Mouse (Mus musculus): ENCODE results near the gene Cdh23. TPM values are rescaled to one million over a fixed set of nuclear protein-coding genes. Genes with fewer than 3 reads are reported as not detected.
A peak's percentile ranks its signal among the peaks of the same experiment; 100 is the strongest.

Gene Cdh23
- polyA plus RNA-seq, 1 experiment from 2014 or later = 6.9 TPM

DNA sequence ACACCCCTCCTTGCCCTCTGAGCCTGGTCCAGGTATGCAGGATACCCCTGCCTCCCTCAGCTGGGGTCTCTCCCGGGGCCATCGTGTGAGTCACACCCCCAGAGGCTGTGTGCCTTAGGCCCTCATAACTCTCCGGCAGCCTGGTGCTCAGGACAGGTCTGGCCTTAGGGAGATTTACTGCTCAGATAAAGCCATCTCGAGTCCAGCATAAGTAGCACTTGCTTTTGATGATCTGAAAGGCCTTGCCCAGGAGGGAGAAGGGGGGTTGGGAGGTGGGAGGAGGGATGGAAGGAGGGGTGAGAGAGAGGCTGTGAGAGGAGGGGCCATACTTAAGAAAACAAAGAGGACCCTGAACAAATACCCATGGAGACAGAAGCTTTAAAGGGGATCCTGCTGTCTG, 197.8 kb downstream of the Cdh23 start:
- H3K4me1 ChIP-seq (replicated peaks) = no peaks in the 10 kb centered on the region
- no peak overlapping the region for H3K4me2 ChIP-seq
- WGBS = 25% methylated on average over 4 of the region's 4 CpGs
- H3K9me3 ChIP-seq = no peaks in the 10 kb centered on the region
- H3K4me3 ChIP-seq = no peak overlapping the region
- no peak overlapping the region for H3K27ac ChIP-seq (replicated peaks)
- H3K9ac ChIP-seq = no peak overlapping the region
- no peaks in the 10 kb centered on the region for H3K36me3 ChIP-seq
- ATAC-seq (ENCODE audit: low FRiP score, low read depth) = no peak
- H3K27me3 ChIP-seq = no peaks in the 10 kb centered on the region

- Histone ChIP-seq H3K4me1 (replicated peaks) (peaks cover 13% of the 10 kb centered on the region), H3K9me3 (no peaks in the 10 kb centered on the region), H3K27ac (replicated peaks) (no peak overlapping the region), H3K27me3 (no peaks in the 10 kb centered on the region), H3K4me3 (no peak overlapping the region), H3K36me3 (no peaks in the 10 kb centered on the region), H3K9ac (no peak overlapping the region), H3K4me2 (no peak overlapping the region)
- WGBS = 5% methylated on average over 6 of the region's 6 CpGs
- ATAC-seq (ENCODE audit: low FRiP score, low read depth) = no peak
Measured at GRCm38 (mm10) chr10:60495070-60495469, 201.2 kb downstream of the Cdh23 start.

- peak; percentile 71; the same call in 1 of the 2 replicates for ATAC-seq (ENCODE audit: low FRiP score, low read depth)
- no peaks in the 10 kb centered on the region for H3K27me3 ChIP-seq
- no peak overlapping the region for H3K4me3 ChIP-seq
- 57% methylated on average over 2 of the region's 2 CpGs for WGBS
- H3K36me3 ChIP-seq = no peaks in the 10 kb centered on the region
- H3K27ac ChIP-seq (replicated peaks) = no peak overlapping the region
- H3K4me1 ChIP-seq (replicated peaks) = peaks cover 13% of the 10 kb centered on the region
- no peaks in the 10 kb centered on the region for H3K9me3 ChIP-seq
- no peak overlapping the region for H3K4me2 ChIP-seq
- no peak overlapping the region for H3K9ac ChIP-seq
Measured at GRCm38 (mm10) chr10:60491538-60491937, 204.8 kb downstream of the Cdh23 start.

DNA sequence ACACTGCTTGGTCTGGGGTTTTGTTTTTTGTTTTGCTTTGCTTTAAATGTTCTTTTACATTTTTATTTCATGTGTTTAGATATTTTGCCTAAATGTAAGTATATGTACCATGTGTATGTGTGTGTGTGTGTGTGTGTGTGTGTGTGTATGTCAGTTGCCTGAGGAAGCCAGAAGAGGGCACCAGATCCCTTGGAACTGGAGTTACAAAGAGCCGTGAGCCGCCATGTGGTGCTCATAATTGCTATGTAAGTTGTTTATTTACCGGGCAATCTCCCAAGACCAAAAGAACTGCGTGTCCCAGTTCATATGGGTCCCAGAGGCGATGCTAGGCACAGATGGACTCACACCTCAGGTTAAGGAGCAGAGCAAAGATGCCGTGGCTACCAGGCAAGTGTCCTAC, 214.9 kb downstream of the Cdh23 start:
- Histone ChIP-seq H3K27ac (replicated peaks) (no peak overlapping the region), H3K27me3 (peaks cover 9% of the 10 kb centered on the region), H3K4me3 (no peak overlapping the region), H3K36me3 (no peaks in the 10 kb centered on the region), H3K4me1 (replicated peaks) (no peaks in the 10 kb centered on the region), H3K9me3 (no peaks in the 10 kb centered on the region), H3K4me2 (no peak overlapping the region), H3K9ac (no peak overlapping the region)
- no peak for ATAC-seq (ENCODE audit: low FRiP score, low read depth)
- 96% methylated on average over 6 of the region's 6 CpGs for WGBS

DNA sequence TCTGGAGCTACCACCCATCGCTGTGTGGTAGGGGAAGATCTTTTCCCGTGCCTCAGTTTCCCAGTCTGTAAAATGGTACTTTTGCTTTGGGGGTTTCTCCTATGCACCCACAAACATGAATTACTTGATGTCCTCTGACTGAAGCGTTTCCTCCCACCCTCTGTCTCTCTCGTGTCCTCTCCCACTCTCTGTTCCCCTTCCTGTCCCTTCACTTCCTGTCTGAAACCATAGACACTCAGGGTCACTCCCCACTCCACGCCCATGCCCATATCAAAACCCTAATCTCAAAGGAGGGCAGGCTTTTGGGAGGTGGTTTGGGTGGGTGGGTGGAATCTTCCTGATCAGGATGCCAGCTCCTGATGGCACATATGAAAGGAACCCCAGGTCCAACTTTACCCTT, 221.7 kb downstream of the Cdh23 start:
- Histone ChIP-seq H3K9ac (no peak overlapping the region), H3K9me3 (no peaks in the 10 kb centered on the region), H3K4me1 (replicated peaks) (peaks cover 17% of the 10 kb centered on the region; the same call in 1 of the 2 replicates), H3K36me3 (no peaks in the 10 kb centered on the region), H3K4me2 (no peak overlapping the region), H3K4me3 (no peak overlapping the region), H3K27ac (replicated peaks) (no peak overlapping the region), H3K27me3 (peaks cover 26% of the 10 kb centered on the region)
- 81% methylated on average over 5 of the region's 5 CpGs for WGBS
- no peak for ATAC-seq (ENCODE audit: low FRiP score, low read depth)

DNA sequence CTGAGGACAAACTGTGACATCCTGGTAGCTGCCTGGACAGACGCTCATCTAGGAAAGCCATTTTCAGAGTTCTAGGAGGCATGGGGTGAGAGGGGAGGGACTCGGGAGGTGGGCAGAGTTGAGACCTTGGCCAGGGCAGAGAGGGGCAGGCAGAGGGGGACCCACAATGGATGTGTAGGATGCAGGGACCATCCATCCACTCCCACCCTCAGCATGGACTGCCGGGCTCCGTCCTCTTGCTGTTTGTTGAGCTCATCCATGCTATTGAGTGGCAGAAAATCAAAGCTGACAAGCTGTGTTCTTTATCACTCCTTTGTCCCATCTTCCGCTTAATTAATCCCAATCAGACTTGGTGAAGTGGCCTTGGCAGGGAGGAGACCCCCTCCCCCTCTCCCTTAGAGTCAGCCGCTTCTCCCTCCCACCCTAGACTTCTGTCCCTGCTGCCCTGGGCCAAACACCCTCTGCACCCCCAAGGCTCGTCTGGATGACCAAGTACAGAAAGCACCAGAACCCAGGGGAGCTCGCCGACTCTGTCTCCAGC, 222.4 kb downstream of the Cdh23 start:
- Histone ChIP-seq H3K4me2 (no peak overlapping the region), H3K9me3 (no peaks in the 10 kb centered on the region), H3K36me3 (no peaks in the 10 kb centered on the region), H3K4me1 (replicated peaks) (peaks cover 17% of the 10 kb centered on the region; the same call in 1 of the 2 replicates), H3K27ac (replicated peaks) (no peak overlapping the region), H3K4me3 (no peak overlapping the region), H3K27me3 (peaks cover 25% of the 10 kb centered on the region), H3K9ac (no peak overlapping the region)
- no peak for ATAC-seq (ENCODE audit: low FRiP score, low read depth)
- WGBS = 24% methylated on average over 8 of the region's 9 CpGs

DNA sequence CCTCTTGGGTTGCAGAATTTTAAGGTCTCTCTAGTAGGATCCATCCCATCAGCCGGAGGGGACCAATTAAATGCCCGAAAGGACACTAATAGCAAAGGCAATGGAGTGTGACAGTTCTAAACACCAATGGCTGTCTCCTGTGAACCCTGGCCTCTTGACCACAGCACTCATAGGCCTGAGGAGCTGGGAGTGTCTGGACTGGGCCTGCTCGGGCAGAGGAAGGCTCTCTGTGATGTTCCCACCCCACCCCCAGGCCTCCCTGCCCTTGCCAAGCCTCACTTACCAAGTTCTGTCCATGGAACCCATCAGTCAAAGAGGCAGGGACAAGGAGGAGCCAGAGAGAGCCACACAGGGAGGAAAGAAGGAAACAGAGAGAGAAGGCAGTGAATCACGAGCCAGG, 228.5 kb downstream of the Cdh23 start:
- 0 out of 2 replicates have a peak, but pooled peaks cover 3% of the 10 kb centered on the region for H3K4me1 ChIP-seq (replicated peaks)
- no peak for ATAC-seq (ENCODE audit: low FRiP score, low read depth)
- no peak overlapping the region for H3K4me3 ChIP-seq
- no peak overlapping the region for H3K9ac ChIP-seq
- H3K27me3 ChIP-seq = 0 out of 2 replicates have a peak, but pooled peaks cover 5% of the 10 kb centered on the region
- no peak overlapping the region for H3K4me2 ChIP-seq
- no peaks in the 10 kb centered on the region for H3K9me3 ChIP-seq
- no peak overlapping the region for H3K27ac ChIP-seq (replicated peaks)
- WGBS = 19% methylated on average over 4 of the region's 4 CpGs
- no peaks in the 10 kb centered on the region for H3K36me3 ChIP-seq

DNA sequence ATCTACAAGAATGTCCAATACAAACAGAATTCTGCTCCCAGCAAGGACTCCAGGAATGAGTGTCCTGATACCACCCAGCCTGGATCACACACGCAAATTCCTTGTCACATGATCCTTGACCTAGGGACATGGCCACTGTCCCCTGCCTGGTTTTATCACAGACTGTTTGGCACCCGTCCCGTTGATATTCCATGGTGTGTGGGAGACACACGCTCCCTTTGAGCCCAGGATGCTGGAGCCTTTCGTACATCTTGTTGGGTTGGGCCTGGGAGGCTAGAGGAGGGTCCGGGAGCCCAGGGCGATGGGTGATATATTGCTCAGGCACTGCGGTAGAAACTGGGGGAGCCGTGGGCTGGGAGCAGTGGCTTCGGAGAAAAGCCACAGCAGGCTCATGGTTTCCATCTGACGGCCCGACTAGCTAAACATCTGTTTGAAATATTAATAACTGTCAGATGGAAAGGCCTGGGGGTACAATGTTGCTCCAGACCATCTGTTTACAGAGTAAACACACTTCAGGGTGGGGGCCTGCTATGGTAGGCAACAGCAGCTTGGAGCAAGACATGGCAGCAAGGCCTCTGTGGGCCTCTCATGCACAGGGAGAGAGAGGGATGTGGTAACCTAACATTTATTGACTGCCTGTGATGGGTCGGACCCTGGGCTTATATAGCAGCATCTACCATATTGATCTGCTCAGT, 232.2 kb downstream of the Cdh23 start:
- 64% methylated on average over 13 of the region's 13 CpGs for WGBS
- Histone ChIP-seq H3K27ac (replicated peaks) (no peak overlapping the region), H3K9ac (no peak overlapping the region), H3K27me3 (no peaks in the 10 kb centered on the region), H3K36me3 (no peaks in the 10 kb centered on the region), H3K9me3 (no peaks in the 10 kb centered on the region), H3K4me3 (no peak overlapping the region), H3K4me2 (no peak overlapping the region), H3K4me1 (replicated peaks) (0 out of 2 replicates have a peak, but pooled peaks cover 3% of the 10 kb centered on the region)
- ATAC-seq (ENCODE audit: low FRiP score, low read depth) = peak; percentile 59; the same call in 1 of the 2 replicates

DNA sequence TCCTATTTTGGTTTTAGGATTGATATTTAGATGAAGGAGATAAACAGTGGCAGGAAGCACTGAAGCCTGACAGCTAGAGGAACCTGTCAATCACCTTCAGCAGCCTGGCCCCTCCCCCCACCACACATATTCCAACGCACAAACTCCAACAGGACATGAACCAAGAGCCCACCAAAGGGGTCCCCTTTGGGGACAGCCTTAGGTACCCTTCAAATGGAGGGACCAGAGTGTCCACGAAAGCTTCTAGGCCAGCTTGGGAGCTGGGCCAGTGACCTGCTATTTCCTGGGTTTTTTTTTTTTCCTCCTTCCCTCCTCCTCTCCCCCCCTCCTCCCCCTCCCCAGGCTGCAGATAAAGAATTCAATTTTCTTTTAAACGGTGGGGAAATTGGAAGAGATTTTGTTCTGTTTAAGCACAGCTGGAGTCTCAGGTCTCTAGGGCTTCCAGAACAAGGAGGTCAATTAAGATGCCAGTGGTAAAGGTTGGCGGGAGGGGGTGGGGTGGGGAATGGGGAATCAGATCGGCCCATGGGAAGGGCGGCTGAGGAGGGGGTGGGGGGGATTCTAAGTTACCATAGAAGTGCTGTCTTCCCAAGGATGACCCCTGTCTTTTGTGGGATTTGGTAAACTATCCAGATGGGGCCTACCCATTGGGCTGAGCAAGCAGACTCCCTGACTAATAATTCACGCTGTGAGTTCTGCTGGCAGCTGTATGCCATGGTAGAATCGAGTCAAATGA, 239.5 kb downstream of the Cdh23 start:
- no peaks in the 10 kb centered on the region for H3K27me3 ChIP-seq
- WGBS = 17% methylated on average over 8 of the region's 8 CpGs
- H3K9ac ChIP-seq = no peak overlapping the region
- no peak overlapping the region for H3K27ac ChIP-seq (replicated peaks)
- no peaks in the 10 kb centered on the region for H3K9me3 ChIP-seq
- no peaks in the 10 kb centered on the region for H3K4me1 ChIP-seq (replicated peaks)
- H3K36me3 ChIP-seq = no peaks in the 10 kb centered on the region
- H3K4me3 ChIP-seq = no peak overlapping the region
- no peak overlapping the region for H3K4me2 ChIP-seq
- 0 out of 2 replicates have a peak, but pooled peaks have one; percentile 21 for ATAC-seq (ENCODE audit: low FRiP score, low read depth)

GRCm38 (mm10) chr10:60455193-60455592, 241.1 kb downstream of the Cdh23 start:
- WGBS = 86% methylated on average over 8 of the region's 8 CpGs

DNA sequence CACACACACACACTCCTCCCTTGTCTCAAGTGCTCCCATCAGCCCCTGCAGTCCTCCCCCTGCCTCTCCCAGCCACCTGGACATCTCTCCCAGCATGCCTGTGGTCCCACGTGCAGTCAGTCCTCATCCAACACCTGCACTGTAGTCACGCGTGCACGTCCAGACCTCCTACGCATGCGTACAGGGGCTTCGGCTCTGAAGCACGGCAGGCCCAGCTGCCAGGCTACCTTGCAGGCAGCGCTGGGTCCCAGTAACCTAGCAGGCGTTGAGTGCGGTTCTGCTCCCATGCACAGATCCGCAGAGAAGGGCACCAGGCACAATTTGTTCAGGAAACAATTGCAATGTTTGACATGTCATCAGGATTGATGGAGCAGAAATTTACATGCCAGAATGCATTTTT, 249.1 kb downstream of the Cdh23 start:
- peak; percentile 68 for ATAC-seq (ENCODE audit: low FRiP score, low read depth)
- H3K27ac ChIP-seq (replicated peaks) = peak overlapping the region; percentile 42; the same call in 1 of the 2 replicates

More at GRCm38 (mm10) chr10:60455193-60455592, 241.1 kb downstream of the Cdh23 start:
- no peak for ATAC-seq (ENCODE audit: low FRiP score, low read depth)
- H3K27me3 ChIP-seq = no peaks in the 10 kb centered on the region
- no peak overlapping the region for H3K27ac ChIP-seq (replicated peaks)
- H3K9ac ChIP-seq = no peak overlapping the region
- H3K4me2 ChIP-seq = no peak overlapping the region
- no peaks in the 10 kb centered on the region for H3K9me3 ChIP-seq
- H3K4me1 ChIP-seq (replicated peaks) = no peaks in the 10 kb centered on the region
- H3K36me3 ChIP-seq = no peaks in the 10 kb centered on the region
- H3K4me3 ChIP-seq = no peak overlapping the region

GRCm38 (mm10) chr10:60445031-60445593, 251.2 kb downstream of the Cdh23 start:
- no peak; the same call in 1 of the 2 replicates for ATAC-seq (ENCODE audit: low FRiP score, low read depth)
- H3K9ac ChIP-seq = no peak overlapping the region
- H3K4me3 ChIP-seq = no peak overlapping the region
- 71% methylated on average over 8 of the region's 8 CpGs for WGBS
- no peaks in the 10 kb centered on the region for H3K9me3 ChIP-seq
- no peak overlapping the region for H3K4me2 ChIP-seq
- no peak overlapping the region for H3K27ac ChIP-seq (replicated peaks)
- H3K4me1 ChIP-seq (replicated peaks) = no peaks in the 10 kb centered on the region
- no peaks in the 10 kb centered on the region for H3K27me3 ChIP-seq
- H3K36me3 ChIP-seq = no peaks in the 10 kb centered on the region

More for the DNA sequence above, 249.1 kb downstream of the Cdh23 start:
- Histone ChIP-seq H3K4me1 (replicated peaks) (no peaks in the 10 kb centered on the region), H3K4me3 (no peak overlapping the region), H3K9ac (no peak overlapping the region), H3K27me3 (no peaks in the 10 kb centered on the region), H3K4me2 (no peak overlapping the region), H3K9me3 (no peaks in the 10 kb centered on the region), H3K36me3 (no peaks in the 10 kb centered on the region)
- 50% methylated on average over 12 of the region's 12 CpGs for WGBS
